Mouse (Mus musculus) adrenal gland, postnatal 4 days (tissue): ENCODE results near the gene Fez2. TPM values are rescaled to one million over a fixed set of nuclear protein-coding genes. Genes with fewer than 3 reads are reported as not detected.

Experiments
- DNase-seq, 2 experiments: peaks; one replicate each; pipeline ENCODE4 v3.0.0; 2021 to 2022; ENCODE audit warnings: low spot score in 2 of 2, mixed read lengths in 2 of 2
- total RNA-seq, 2 experiments: library from RNA; stranded (reverse); gene quantifications; 2 replicates each; pipeline ENCODE4 v1.2.3; 2021

Gene Fez2
- total RNA-seq, 2 experiments from 2014 or later, result 51.6 to 52.2 TPM

- no peak for DNase-seq
Observed at GRCm38 (mm10) chr17:78322369-78323335, 95.3 kb downstream of the Fez2 start.

- no peak for DNase-seq
Observed at GRCm38 (mm10) chr17:78321216-78321835, 96.6 kb downstream of the Fez2 start.

Other genes starting within 250 kb of the Fez2 start
- 10 to 100 TPM; 33.2 to 38.1 TPM for gene Crim1, start 217.9 kb downstream of the Fez2 start, total RNA-seq
- 1 to 10 TPM; 2.5 to 3.0 TPM for gene Vit, start 89.9 kb upstream of the Fez2 start, total RNA-seq